Mouse (Mus musculus): ENCODE measurements around the gene Lrrc75b.
"Not testable (repeated sequence)": the region's sequence is repeated elsewhere in the genome, so short reads cannot be mapped to it uniquely, and the experiment has no call there.

The Lrrc75b gene

DNA sequence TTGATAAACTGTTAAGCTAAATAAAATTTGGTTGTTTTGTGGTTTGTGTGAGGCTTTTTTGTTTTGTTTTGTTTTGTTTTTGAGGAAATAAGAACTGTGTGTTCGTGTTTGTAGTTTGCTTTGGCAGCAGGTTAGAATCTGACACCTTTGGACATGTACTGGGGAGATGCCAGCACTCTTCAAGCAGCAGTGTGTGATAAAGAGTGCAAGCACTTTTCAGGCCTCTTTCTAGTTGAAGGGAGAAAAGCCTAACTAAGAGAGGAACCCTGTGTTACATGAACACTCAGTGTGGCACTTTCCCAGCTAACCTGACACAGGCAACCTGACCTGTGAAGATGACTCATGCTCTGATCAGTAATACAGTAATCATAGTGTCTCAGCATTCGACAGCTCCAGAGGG lies 24.7 kb downstream of the Lrrc75b start:
- DNase-seq (ENCODE audit: low read depth in 1 of 2, low spot score in 2 of 2) = no peak

- no peak for DNase-seq (ENCODE audit: low read depth in 1 of 2, low spot score in 2 of 2)
Measured at GRCm38 (mm10) chr10:75534934-75535333, 25.2 kb downstream of the Lrrc75b start.

- no peak for DNase-seq (ENCODE audit: low read depth in 1 of 2, low spot score in 2 of 2)
Measured at GRCm38 (mm10) chr10:75534216-75534615, 25.9 kb downstream of the Lrrc75b start.

- DNase-seq (ENCODE audit: low read depth in 1 of 2, low spot score in 2 of 2) = no peak
Measured at GRCm38 (mm10) chr10:75531532-75532090, 28.5 kb downstream of the Lrrc75b start.

- DNase-seq (ENCODE audit: low read depth in 1 of 2, low spot score in 2 of 2) = no peak
Measured at GRCm38 (mm10) chr10:75530322-75530721, 29.8 kb downstream of the Lrrc75b start.

DNA sequence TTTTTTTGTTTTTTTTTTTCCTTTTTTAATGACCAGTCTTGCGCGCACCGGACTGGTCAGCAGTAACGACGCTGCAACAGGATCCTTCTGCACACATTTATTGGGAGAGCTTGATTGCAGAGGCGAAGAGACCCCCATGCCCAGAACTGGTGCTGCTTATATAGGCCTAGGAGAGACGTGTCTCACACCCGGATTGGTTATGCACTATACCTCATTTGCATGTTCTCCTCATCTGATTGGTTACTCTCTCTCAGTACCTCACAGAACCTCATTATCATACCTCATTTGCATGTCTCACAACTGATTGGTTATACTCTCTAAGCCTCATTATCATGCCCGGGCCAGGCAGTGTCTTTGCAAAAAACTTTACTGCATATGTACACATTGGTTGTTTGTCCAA lies 34.7 kb downstream of the Lrrc75b start:
- DNase-seq (ENCODE audit: low read depth in 1 of 2, low spot score in 2 of 2) = not testable (repeated sequence)

GRCm38 (mm10) chr10:75521643-75522042 lies 38.5 kb downstream of the Lrrc75b start:
- no peak for DNase-seq (ENCODE audit: low read depth in 1 of 2, low spot score in 2 of 2)

- DNase-seq (ENCODE audit: low read depth in 1 of 2, low spot score in 2 of 2) = no peak
Measured at GRCm38 (mm10) chr10:75520581-75520980, 39.5 kb downstream of the Lrrc75b start.

- peak; percentile 95 to 98 for DNase-seq (ENCODE audit: low read depth in 1 of 2, low spot score in 2 of 2)
Measured at GRCm38 (mm10) chr10:75517758-75518143, 42.4 kb downstream of the Lrrc75b start, which contains the start of gene Gucd1. Gucd1 (minus strand) TSS chr10:75517972.

DNA sequence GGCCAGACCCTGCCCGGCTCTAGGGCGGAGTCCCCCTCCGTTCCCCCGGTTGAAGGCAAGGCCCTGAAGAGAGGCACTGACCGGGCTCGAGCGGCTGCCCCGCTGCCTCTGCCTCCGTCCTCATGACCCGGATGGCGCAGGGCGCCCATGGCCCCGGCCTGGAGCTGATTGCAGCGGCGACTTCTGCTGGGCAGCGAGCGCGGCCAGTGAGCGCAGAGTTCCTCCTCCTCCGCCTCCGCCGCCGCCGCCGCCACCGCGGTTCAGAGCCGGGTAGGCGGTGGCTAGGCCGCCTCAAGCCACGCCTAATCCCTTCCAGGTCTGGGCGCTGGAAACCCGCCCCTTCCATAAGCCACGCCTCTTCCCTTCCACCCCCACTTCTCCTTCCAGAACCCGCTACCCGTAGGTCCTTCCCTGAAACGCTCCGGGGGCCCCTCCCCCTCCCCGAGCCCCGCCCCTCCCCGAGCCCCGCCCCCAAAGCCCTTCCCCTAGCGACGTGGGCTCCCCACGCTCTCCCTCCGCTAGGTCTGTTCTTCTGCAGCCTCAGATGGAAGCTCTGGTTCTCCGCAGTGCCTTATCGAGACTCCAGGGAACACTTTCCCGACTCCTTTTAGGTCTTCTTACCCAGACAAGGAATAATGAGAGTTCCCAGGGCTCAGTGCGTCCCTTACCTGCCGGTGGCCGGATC lies 42.9 kb downstream of the Lrrc75b start, which contains the start of gene Snrpd3:
TSS of gene Snrpd3 (plus strand) at position 479 of the 685 bp plus-strand sequence.
- DNase-seq (ENCODE audit: low read depth in 1 of 2, low spot score in 2 of 2) = peak; percentile 87 to 91

GRCm38 (mm10) chr10:75516724-75517072 lies 43.4 kb downstream of the Lrrc75b start:
- DNase-seq (ENCODE audit: low read depth in 1 of 2, low spot score in 2 of 2) = no peak

GRCm38 (mm10) chr10:75516038-75516723 lies 43.9 kb downstream of the Lrrc75b start:
- DNase-seq (ENCODE audit: low read depth in 1 of 2, low spot score in 2 of 2) = no peak

DNA sequence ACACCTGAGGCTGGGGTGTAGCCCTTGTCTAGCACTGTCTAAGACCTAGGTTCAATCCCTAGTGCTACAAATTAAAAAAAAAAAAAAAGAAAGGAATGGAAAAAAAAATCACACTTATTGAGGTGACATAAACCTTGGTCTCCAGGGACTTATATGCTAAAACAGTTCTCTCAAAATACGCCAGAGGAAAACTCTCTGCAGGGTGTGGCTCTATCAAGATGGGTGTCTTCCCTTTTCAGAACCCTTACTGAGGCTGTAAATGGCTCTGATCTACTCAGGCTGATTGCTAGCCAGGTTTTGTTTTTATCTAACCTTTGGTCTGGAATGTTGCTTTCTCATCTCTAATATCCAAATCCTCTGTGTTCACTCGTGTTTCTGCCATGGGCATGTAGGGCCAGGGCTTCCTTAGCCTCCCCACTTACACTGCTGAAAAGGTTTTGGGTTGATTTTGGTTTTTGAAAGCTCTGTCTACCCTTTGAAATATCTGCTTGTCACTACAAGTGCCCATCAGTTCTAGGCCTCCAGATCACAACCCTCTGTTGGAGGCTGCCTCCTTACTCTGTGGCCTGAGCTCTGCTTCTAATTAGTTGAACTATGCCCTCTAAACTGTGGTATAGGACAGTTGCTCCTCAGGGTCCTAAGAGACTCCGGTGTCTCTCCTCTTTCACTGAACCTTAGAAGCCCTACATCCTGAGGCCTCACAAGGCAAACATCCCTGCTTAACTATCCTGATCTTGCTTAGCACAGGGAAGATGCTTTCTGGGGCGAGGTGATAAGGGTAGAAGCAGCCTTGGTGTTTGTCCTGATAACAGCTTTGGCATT lies 44.7 kb downstream of the Lrrc75b start:
- DNase-seq (ENCODE audit: low read depth in 1 of 2, low spot score in 2 of 2) = no peak

DNA sequence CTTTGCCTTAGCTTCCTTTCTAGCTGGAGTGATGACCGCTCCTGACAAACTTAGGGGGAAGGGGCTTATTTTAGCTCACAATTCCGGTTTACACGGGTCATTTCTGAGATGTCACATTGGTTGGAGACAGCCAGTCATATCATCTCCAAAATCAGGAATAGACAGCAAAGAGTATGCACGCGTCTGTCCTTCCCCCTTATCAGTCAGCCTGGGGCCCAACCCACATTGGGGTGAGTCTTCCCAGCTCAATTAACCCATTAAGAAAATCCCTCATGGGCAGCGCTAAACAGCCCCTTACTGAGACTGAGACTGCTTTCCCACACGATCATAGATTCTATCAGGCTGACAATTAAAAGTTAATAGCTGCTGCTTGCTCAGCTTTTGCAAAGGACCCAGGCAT lies 45.8 kb downstream of the Lrrc75b start:
- no peak for DNase-seq (ENCODE audit: low read depth in 1 of 2, low spot score in 2 of 2)

DNA sequence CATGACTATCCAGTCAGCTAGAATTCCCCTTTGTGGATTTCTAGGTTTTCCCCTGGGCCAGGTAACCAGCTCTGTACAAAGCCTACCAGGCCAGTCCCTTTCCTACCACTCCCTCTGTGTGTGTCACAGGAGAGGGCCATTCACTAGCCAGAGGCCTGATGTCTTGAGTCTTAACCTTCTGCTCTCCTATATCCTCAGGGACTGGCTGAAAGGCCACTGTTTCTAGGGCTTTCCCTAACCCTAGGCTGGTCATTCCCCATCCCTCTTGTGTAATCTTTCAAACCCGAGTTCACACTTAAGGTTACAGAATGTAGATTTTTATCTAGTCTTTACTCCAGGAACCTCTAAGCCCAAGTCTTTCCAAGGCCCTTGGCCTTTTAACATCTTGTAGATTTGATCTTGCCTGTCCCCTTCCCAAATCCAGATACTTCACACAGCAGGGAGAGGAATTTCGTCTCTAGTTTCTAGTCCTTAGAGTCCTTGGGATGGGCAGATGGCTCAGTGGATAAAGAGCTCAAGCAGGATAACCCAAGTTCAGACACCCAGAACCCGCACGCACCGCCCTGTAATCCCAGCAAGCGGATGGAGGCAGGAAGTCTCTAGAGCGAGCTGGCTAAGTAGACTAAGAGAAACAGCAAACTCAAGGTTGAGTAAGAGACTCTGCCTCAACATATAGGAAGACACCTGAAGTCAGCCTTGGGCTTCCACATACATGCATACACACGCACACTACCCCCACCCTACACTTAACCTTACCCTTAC lies 46.6 kb downstream of the Lrrc75b start:
- DNase-seq (ENCODE audit: low read depth in 1 of 2, low spot score in 2 of 2) = no peak

GRCm38 (mm10) chr10:75512796-75513195 lies 47.3 kb downstream of the Lrrc75b start:
- DNase-seq (ENCODE audit: low read depth in 1 of 2, low spot score in 2 of 2) = no peak

DNA sequence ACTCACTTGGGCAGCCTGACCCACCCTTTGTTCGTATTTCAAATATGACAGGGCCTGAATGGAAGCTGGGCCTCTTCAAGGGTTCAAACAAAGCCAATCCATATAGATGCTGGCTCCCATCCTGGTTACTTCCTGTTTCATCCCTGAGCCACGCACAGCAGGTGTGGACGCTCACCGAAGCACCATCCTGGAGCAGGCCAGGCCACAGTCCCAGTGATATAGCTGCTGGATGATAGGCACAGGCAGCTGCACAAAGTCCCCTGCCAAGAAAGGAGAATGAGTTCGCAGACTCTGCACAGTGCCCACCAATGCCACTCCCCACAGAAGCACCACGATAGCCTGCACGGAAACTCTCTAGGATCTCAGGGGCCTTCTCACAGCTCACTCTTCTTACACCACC lies 48.2 kb downstream of the Lrrc75b start:
- no peak for DNase-seq (ENCODE audit: low read depth in 1 of 2, low spot score in 2 of 2)

GRCm38 (mm10) chr10:75511060-75511459 lies 49.1 kb downstream of the Lrrc75b start:
- DNase-seq (ENCODE audit: low read depth in 1 of 2, low spot score in 2 of 2) = no peak

DNA sequence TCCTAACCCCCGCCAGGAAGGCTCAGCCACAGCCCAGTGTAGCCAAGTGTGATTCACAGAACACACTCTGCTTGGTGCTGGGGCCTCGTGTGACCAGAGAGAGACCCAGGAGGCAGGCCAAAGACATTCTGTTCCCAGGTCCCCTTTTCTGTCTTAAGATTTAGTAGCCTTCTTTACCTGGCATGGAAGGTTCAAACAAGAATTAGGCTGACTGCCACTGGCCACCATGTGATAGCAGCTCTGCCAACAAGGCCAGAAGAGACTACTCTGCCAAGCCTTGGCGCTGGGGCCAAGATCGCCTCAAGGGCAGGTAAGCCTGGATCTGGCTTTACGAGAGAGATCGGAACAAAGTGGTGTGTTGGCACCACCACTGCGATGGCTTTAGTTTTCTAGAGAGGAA lies 49.7 kb downstream of the Lrrc75b start:
- DNase-seq (ENCODE audit: low read depth in 1 of 2, low spot score in 2 of 2) = no peak

DNA sequence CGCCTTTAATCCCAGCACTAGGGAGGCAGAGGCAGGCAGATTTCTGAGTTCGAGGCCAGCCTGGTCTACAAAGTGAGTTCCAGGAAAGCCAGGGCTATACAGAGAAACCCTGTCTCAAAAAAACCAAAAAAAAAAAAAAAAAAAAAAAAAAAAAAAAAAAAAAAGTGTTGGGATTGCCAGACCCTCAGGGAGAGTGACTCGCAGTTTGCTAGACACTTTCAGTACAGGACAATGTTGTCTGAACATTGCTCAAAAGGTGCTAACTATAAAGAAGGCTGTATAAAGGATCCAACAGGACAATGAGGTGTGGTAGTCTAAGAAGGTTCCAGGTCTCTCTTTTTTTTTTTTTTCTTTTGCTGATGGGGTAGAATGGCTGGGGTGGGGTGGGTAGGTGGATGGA lies 54.2 kb downstream of the Lrrc75b start:
- not testable (repeated sequence) for DNase-seq (ENCODE audit: low read depth in 1 of 2, low spot score in 2 of 2)

GRCm38 (mm10) chr10:75505130-75505495 lies 55.0 kb downstream of the Lrrc75b start:
- DNase-seq (ENCODE audit: low read depth in 1 of 2, low spot score in 2 of 2) = no peak
